ENCODE assay signal across 8 mouse cellular contexts in the genomic region with DNA sequence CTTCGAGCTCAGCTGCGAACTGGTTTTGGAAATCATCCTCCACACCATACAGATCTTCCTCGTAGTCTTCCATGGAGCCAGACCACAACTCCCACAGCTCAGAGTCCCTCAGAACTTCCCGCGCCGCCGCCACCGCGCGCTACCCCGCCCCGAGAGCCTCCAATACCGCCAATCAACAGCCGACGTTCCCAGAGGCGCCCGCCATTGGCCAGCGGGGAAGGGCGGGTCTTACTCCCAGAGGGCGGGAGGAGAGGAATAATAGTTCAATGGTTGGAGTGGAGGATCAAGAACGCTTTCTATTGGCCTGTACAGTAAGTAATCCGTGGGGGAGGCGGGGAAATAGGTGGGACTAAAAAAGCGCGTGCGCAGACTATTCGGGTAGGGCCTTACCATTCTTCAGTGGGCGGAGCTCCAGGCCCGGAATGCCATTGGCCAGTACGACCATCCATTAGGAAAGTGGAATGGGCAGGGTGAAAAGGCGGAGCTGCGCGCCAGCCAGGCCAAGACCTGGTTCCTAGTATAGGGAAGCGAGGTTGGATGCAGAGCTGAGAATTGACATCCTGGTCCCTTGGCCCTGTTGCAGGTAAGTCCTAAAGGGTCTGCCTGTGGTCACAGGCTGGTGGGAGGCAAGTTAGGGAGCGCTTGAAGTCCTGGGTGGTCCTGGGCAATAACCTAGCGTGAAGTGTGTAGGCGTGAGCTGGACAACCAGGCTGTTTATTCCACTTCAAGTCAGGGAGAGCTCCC. TPM values are rescaled to one million over a fixed set of nuclear protein-coding genes. Genes with fewer than 3 reads are reported as not detected.
DNase-seq lines count a peak whose midpoint lies in the region; ATAC-seq lines count a peak whose summit lies in the region.

Gene Chtf18, minus strand, starts transcription at position 155 of the 744 bp plus-strand sequence.
Gene Rpusd1, plus strand, starts transcription at position 406 of the 744 bp plus-strand sequence.

- H3K4me1 ChIP-seq in hindbrain, embryonic 12.5 days: peaks cover 30% of the 10 kb centered on the region

- H3K27me3 ChIP-seq in hindbrain, embryonic 12.5 days: no peaks in the 10 kb centered on the region

- under 1% methylated on average over 37 of the region's 37 CpGs for WGBS in hindbrain, embryonic 12.5 days

- peak; percentile 98 for ATAC-seq in hindbrain, embryonic 12.5 days (ENCODE audit: low FRiP score)

- H3K4me3 ChIP-seq in hindbrain, embryonic 12.5 days: peak within 1 kb of the TSS; percentile 62

- H3K9me3 ChIP-seq in hindbrain, embryonic 12.5 days (replicated peaks): no peaks in the 10 kb centered on the region

- H3K36me3 ChIP-seq in hindbrain, embryonic 12.5 days: peaks cover 3% of the 10 kb centered on the region; the same call in 1 of the 2 replicates

- H3K27ac ChIP-seq in hindbrain, embryonic 12.5 days: no peak within 1 kb of the TSS; the same call in 1 of the 2 replicates

- peak within 1 kb of the TSS; percentile 87 for H3K9ac ChIP-seq in hindbrain, embryonic 12.5 days

- peak within 1 kb of the TSS; percentile 97 for H3K4me2 ChIP-seq in hindbrain, embryonic 12.5 days (replicated peaks)

- peak; percentile 100 for DNase-seq in NIH3T3 (ENCODE audit: low read depth)
- peak; percentile 100 for DNase-seq in cerebellum, postnatal 10 days
- DNase-seq in frontal cortex, postnatal 10 days (ENCODE audit: low spot score in 2 of 2): peak; percentile 99 to 100
- peak; percentile 98 to 100 for DNase-seq in layer of hippocampus, postnatal 14 days (ENCODE audit: low spot score in 2 of 2)
- DNase-seq in lung, postnatal 14 days: peak; percentile 99
- DNase-seq in retina, adult 2 months (ENCODE audit: low read depth, low spot score): peak; percentile 99
- DNase-seq in thymus, postnatal 36 days: peak; percentile 96 to 98

RNA-seq across cellular contexts. Expression of gene Chtf18, which starts in this region (rescaled TPM):
- polyA plus RNA-seq in hindbrain, embryonic 12.5 days (2016; fragmentation: Nextera tagmentation; extraction: Ambion mirVana): 21.4 and 26.8 TPM in 2 replicates
- 1 to 10 TPM; 3.1 to 3.3 TPM for total RNA-seq in layer of hippocampus, postnatal 14 days (2021)

RNA-seq across cellular contexts. Expression of gene Rpusd1, which starts in this region (rescaled TPM):
- polyA plus RNA-seq in hindbrain, embryonic 12.5 days (2016; fragmentation: Nextera tagmentation; extraction: Ambion mirVana): 19.3 and 20.3 TPM in 2 replicates
- total RNA-seq in layer of hippocampus, postnatal 14 days (2021): 10 to 100 TPM; 29.9 to 32.8 TPM
